Mouse (Mus musculus) frontal cortex, adult 2 months (tissue): ENCODE data around the gene Ston2. TPM values are rescaled to one million over a fixed set of nuclear protein-coding genes. Genes with fewer than 3 reads are reported as not detected.

Experiments
- DNase-seq, 2 experiments: peaks; one replicate each; pipeline ENCODE4 v3.0.0; 2022; ENCODE audit warnings: low spot score in 1 of 2; ENCODE audit errors: extremely low spot score in 1 of 2
- polyA plus RNA-seq: library from polyadenylated mRNA; depleted of rRNA; stranded (reverse); fragments of >200 nt; gene quantifications from 2 replicates; pipeline ENCODE4 v1.2.3, GENCODE M21; 2012

Gene Ston2
- polyA plus RNA-seq, 1 experiment, result 12.3 TPM

DNA sequence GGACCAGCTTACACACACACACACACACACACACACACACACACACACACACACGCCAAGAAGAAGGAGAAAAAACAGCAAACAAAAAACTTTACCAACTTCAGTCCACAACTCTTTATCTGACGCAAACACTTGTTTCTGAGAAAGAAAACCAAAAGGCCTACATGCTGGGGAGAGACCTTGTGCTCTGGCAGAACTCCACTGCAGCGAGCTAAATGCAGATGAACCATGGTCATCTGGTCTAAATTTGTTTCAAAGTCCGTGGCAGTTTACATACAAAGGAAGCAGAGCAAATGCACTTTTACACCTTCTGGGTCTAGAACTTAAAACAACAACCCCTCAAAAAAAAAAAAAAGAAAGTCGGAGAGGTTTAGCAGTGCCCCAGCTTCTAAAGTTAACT lies 79.0 kb downstream of the Ston2 start:
- no peak for DNase-seq

DNA sequence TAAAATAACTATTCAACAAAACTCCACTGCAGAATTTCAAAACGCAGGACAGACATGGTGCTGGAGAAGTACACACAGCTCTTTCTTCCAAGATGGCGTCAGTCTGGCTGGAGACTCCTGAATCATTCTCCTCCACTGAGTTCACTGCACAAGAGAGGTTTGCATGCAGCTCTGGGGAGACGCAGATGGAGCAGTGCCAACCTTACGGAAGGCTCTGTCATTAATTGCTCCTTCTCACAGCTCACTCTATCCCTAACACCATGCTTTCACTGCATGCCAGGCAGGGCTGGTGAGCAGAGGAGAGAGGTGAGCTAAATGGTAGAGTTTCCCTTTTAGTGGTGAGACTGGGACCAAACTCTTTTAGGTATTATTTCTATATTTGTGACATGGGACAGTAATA lies 80.4 kb downstream of the Ston2 start:
- no peak for DNase-seq

DNA sequence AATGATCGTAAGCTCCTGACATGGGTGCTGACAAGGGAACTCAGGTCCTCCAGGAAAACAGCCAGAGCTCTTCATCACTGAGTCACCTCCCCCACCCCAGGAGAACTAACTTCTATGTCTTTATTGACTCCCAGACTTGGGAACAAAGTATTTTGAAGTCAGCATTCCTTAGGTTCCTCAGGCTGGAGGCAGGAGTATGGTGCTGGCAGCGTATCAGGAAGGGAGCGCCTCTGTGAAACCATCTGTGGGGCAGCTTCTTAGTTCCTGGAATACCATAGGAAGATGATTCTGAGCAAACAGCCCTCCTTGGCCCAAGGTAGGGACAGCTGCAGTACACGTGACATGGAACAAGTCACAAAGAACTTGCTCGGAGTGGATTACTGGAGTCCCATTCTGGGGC lies 84.7 kb downstream of the Ston2 start:
- no peak for DNase-seq

DNA sequence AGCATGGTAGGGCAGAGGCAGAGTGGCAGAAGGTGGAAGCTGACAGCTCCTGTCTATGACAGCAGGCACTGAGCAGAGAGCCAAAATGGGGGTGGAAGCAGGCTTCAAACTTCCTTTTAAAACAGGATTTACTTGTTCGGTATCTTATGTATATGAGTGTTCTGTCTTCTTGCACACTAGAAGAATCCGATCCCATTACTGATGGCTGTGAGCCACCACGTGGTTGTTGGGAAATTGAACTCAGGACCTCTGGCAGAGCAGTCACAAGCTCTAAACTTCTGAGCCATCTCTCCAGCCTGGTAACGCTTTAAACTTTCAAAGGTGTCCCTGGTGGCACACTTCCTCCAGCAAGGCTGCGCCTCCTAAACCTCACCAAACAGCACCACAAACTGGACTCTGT lies 85.4 kb downstream of the Ston2 start:
- no peak for DNase-seq

DNA sequence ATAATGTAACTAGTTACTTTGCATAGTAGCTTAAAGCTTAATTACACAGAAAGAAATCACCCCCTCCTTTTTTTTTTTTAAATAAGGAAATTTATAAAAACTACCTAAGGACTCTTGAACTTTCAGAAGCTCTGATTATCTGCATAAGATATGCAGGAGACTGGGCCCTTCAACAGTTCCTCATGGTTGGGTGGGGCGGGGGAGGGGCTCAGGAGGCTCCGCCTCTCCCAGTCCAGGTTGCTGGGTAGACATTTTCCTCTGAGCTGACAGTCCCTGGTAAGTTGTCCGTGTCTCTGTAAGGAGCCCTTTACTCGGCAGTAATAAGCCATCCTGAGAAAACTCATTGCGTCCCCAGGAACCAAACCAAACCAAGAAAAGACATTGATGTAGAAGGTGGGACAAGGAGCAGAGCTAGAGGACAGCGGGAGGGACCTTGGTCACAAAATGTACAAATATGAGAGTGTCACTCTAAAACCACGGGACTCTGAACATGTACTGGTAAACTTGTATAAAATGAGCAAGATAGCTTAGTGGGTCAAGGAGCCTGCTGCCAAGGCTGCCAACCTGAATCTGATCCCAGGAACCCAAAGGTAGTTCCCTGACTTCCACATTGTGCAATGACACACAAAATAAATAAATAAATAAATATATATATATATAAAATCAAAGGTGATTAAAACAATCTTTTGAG lies 88.6 kb downstream of the Ston2 start:
- DNase-seq, result no peak

DNA sequence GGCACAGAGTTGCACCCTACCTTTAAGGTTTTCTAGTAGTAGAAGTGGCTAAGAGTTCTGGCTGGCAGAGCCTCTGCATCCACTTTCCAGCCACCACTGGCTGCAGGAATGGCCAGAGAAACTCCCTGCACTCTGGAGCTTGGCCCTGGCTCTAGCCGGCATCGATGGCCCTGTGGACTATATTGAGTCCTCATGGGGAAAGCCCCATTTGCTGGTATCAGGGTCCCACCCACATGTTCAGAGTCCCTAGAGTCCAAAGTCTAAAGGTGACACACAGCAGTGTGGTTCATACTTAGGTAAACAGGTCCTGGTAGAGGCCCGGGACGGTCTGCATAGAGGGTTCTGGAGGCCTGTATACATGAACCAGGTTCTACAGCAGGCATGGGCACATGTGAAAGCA lies 92.0 kb downstream of the Ston2 start:
- DNase-seq, result no peak

DNA sequence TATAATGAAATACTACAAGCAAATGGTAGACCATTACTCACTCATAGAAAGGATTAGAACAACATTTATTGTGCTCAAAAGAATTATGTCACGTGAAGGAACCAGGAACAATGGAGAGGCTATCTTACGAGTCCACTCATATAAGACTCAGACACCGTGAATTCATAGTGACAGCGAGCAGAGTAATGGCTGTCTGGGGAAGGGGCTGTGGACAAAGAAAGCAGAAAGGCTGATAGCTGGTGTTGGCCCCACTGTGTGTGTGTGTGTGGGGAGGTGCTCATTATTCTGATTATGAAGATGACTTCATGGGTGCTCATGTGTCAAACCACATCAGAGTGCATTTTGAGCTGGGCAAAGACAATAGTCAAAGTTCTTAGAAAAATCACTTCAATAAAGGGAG lies 92.4 kb downstream of the Ston2 start:
- DNase-seq, result no peak

DNA sequence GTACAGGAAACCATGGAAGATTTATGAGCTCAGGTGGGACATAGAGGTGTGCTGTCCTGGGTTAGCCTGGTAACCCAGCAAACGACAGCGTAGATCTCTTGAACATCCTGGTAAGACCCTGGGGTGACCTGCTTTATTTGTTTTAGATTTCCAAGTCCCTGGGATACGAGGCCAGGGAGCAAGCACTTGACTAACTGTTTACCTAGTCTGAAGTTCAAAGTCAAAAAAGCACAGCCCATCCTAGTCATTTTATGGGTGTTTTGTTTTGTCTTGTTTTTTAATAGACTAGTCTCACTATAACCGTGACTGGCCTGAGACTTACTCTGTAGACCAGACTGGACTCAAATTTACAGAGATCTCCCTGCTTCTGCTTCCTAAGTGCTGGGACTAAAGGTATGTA lies 93.4 kb downstream of the Ston2 start:
- DNase-seq, result no peak

DNA sequence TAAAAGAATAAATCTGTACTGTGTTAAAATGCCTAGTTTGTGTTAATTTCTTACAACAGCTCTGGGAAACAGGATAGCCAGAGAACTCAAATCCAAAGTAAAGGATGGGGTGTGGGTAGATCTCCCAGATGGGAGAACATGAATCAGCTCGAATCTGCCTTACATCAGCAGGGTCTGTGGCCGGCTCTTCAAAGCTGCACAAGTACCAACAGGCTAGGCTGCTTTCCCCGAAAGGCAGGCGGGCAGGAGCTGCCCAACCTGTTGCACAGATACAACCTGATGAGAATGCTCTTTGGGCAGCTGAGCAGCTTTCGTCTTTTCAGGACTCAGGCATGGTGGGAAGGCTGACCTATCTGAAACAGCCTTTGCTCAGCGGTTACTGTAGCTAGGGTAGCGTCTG lies 94.6 kb downstream of the Ston2 start:
- no peak for DNase-seq

DNA sequence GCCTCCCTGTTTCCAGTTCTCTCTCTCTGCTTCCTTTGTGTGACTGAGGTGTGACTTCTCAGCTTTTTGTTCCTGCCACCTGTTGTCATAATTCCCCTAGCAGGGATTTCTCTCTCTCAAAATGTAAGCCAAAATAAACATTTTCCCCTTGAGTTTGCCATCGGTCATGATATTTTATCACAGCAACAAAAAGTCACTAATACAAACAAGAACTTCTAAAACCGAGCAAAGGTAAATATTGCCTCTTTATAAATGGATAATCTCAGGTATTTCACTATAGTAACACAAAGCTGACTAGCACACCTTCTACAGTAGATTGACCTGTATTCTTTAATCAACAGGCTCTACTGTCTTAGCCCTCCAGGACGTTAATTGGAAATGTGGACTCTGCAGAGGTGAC lies 95.2 kb downstream of the Ston2 start:
- no peak for DNase-seq

DNA sequence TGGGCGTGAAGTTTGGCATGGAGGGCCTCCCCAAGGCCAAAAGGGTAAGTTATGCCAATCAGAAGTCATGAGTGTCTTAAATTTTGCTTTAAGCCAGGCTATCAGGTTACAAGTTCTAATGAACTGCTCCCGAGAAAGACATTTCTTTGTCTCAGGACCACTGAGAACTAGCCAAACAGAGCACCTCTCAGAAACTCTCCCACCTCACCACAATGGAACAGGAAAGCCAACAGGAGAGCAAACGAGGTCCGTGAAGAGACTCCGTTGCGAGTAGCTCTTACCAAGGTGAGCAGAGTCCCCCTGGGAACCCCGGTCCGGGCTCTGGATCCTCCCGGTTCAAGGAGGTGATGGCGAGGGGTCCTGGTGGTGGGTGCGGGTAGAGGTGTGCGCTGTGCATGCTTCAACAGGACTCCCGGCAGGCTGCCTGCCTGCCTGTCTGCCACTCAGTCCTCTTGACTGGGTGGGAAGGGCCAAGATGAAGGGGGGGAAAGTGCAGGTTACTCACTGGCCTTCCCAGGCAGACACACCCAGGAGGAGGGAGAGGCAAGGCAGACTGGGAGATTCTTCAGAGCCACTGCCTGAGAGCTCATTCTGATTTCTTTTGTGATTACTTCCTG lies 102.4 kb downstream of the Ston2 start:
- no peak for DNase-seq

DNA sequence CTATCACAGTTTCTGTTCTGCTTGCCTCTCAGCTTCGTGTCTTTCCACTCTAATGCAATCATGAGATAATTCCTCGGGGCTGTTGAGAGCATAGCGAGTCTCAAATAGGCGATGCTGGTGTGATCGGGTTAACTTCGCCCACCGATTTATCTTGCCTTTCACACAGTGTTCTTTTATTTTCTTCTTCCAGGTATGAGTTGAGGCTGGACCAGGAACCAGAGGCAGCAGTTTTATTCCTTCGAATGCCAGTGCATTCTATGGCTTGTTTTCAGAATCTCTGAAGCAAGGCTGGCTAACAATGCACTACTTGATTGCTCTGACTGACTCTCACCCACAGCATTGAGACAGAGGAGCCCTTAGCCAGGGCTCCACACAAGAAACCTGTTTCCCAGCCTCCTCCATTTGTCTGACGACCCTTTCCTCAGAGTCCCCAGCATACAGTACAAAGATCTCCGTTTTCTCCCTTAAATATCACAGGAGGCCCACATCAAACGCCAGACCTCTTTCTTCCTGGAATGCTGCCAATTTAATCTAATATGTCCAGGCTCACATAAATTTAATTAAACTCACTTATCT lies 103.3 kb downstream of the Ston2 start:
- DNase-seq, result no peak

DNA sequence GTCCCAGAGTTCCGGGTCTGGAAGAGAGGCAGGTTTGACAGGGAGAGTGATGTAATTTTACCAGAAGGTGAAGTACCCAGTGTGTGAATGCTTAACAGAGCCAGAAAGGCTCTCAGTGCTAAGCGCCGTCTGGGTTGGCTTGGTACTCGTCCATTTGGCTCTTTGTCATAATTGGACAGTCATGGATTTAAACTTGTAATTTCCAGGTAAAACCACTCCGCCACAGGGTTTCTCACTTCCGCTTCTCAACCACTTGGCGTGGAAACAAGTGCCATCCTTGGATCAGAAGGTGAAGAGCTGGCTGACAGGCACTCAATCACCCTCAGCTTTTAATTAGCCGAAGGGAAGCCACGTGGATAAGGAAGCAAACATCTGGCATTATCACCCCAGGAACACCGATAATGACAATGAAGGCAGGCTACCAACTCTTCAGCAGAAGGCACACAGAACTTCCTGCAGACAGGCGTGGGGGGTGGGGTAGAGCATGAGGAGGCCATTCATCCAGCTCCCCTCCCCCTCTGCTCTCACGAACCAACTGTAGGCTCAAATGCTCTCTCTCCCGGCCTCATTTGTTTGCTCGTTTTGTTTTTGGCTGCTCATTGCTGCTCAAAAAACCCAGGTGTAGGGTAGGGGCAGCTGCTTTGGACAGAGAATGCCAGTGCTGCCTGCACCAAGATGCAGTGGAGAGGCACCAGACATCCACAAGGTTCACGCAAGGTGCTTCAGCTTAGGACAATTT lies 103.9 kb downstream of the Ston2 start:
- no peak for DNase-seq

DNA sequence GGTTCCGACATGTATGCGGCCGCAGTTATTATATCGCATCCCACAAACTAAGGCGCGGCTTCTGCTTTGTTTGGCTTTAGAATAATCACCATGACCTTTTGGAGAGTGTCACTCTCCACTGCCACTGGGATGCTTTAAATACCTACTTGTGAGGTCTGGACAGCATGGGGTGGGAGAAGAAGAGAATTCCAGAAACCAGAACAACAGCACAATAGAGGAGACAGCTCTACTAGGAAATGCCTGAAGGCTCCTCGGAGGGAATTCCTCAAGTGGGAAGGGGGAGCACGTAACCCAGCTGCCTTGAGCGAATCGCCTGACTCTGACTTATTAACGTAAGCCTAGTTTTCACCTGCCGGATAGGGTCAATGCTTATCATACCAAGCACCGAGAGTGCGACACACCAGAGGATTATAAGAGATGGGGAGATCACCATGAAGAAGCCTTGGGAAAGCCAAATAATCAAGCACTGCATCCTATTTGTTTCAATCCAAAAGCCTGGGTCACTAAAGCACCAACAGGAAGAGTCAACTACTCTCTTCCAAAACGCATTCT lies 104.6 kb downstream of the Ston2 start:
- DNase-seq, result no peak

DNA sequence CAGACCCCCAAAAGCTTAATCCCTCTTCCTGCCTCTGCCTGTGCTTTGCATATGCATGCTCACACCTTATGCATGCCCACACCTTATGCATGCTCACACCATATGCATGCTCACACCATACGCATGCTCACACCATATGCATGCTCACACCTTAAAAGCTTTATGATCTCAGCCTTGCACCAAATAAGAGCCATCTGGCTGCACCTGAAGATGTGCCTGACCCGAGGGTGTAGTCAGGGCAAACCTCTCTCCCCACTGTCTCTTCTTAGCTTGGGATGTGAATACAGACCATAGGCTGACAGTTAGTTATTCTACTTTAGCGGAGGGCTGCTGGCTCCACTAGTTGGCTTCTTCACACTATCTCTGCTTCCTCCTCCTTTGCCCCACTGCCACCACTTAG lies 105.1 kb downstream of the Ston2 start:
- no peak for DNase-seq

DNA sequence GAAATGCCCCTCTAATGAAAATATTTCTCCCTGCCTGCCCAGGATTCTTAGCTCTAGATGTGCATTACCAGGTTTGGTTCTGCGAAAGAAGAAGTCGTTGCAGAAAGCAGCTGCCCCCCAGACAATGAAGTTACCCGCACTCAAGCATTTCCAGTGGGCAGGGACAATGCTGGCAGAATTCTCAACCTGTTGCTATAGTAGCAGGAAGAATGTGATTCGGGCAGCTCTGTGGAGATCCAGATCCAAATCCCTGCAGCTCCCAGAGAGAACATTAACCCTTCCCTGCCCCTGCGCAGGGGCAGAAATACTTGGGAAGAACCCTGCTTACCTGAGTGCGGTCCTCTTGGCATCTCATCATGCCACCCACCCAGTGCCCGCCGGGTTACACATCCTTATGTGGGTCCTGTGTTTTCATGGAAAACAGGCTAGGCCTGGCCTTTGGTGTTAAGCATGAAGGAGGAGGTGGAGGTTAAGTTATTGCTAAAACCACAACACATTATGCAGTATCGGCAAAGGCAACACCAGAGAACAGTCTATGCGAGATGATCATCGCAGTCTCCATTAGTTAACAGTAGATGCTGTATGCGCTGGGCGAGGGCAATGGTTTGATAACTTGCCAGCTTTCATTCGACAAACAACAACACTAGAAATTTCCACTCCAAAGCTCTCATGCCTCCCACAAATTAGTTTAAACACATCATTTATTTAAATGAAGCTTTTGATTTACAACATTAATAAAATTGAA lies 108.7 kb downstream of the Ston2 start:
- peak in 1 of 2 experiments; percentile 46 for DNase-seq

DNA sequence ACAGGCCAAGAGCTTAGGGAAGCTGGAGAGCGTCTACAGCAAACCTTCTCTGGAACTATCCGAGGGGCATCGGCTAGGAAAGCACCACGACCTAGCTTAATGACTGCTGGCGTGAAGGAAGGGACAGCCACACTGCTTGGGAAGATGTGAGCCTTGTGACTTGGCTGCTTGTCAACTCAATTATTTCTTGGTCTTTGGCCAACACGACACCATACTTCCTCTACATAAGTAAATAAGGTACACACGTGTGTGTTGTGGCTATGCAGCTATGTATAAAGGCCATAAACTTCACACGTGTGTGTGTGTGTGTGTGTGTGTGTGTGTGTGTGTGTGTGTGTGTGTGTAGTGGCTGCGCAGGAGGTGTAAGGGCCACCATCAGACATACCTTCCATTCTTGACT lies 112.2 kb downstream of the Ston2 start:
- DNase-seq, result no peak

DNA sequence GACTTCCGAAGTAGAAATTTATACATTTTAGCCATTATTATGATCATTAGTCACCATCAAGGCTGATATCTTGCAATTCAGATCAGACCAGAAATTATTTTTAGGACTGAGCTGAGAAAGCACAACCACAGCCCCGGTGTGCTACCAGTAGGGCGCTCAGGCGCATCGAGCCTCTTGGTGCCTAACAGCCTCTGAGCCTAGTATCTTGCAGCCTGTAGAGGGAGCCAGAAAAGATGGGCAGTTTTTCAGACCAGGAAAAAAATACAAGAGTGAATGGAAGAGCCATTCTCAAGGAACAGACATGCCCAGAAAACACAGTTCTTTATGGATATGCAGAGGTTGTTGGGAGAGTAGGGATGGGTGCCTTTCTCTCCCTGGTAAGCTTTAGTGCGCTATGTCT lies 115.0 kb downstream of the Ston2 start:
- peak in 1 of 2 experiments; percentile 15 for DNase-seq

DNA sequence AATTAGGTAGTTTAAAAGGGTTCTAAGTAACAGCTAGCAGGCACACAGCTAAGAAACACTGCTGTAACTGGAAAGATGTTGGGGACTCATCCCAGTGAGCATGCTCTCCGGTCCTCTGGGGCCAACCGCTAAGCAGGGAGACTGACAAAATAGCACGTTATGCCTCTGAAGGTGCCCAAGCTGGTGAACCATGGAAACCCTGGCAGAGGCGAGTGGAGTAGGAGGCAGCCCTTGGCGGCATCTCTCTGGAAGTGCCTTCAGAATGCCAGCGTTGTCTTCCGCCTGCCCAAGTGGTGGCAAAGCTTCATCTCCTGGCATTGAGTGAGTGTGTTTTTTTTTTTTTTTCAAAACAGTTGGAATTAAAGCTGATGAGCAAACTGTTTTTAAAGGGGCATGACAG lies 115.7 kb downstream of the Ston2 start:
- DNase-seq, result peak in 1 of 2 experiments; percentile 61

DNA sequence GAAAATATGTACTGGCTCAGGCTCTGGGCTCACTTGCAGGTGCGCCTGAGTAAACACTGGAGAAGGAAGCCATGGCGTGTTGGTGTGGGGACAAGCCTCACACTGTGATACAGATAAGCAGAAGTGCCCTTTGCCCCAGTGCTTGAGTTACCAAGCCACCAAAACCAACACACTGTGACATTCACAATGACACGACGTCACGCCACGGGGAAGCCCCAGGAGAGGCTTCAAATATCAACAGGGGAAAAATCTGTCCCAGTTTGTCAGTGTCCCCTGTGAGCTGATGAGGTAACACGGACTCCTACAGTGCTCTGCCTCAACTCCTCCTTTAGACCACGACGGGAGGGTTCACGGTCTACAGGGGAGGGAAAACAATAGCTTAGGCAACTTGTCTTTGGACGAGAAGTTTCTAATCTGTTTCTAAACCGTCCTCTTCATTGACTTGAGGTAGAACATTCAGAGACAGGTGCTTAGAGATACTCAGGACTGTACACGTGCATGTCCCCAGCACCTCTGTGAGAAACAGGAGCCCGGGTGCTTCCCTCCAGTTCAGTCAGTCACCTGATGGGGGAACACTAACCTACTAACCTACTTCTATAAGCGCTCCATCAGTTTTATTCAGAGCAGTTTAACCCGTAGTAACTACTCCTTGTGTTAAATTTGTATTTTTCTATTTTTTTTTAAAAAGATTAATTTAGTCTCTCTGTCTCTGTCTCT lies 119.5 kb downstream of the Ston2 start:
- DNase-seq, result no peak
